Mouse (Mus musculus) neural tube, embryonic 11.5 days (tissue): ENCODE measurements around the gene Fyn. TPM values are rescaled to one million over a fixed set of nuclear protein-coding genes. Genes with fewer than 3 reads are reported as not detected.

Source experiments
- ATAC-seq: fragments of 200-750 bp; cut with Nextera tagmentation; 2 replicates; pipeline ENCODE4 v1.8.0; 2017; ENCODE audit warnings: moderate number of reproducible peaks, mild to moderate bottlenecking, moderate TSS enrichment, moderate library complexity; ENCODE audit not compliant: insufficient read depth, low FRiP score, low TSS enrichment
- DNase-seq: peaks from one replicate; pipeline ENCODE4 v3.0.0-alpha.2; 2015; ENCODE audit warnings: low spot score
- H3K27ac ChIP-seq: fragments of 300-500 bp; sonication (generic); 2 replicates; pipeline ENCODE4 v1.5.1; 2014; ENCODE audit warnings: low read depth, mild to moderate bottlenecking, low read length
- H3K27me3 ChIP-seq: fragments of 300-500 bp; sonication (generic); 2 replicates; pipeline ENCODE4 v1.6.1; 2014; ENCODE audit warnings: mild to moderate bottlenecking, low read length, mixed read lengths; ENCODE audit not compliant: control insufficient read depth, insufficient read depth
- H3K36me3 ChIP-seq: fragments of 300-500 bp; sonication (generic); 2 replicates; pipeline ENCODE4 v1.6.1; 2014; ENCODE audit warnings: mild to moderate bottlenecking, low read length, moderate library complexity, mixed read lengths; ENCODE audit not compliant: control insufficient read depth, insufficient read depth
- H3K4me1 ChIP-seq: fragments of 300-500 bp; sonication (generic); 2 replicates; pipeline ENCODE4 v1.6.1; 2014; ENCODE audit warnings: low read length, mixed read lengths; ENCODE audit not compliant: control insufficient read depth, insufficient read depth
- H3K4me2 ChIP-seq: fragments of 300-500 bp; sonication (generic); 2 replicates; pipeline ENCODE4 v1.6.1; 2014; ENCODE audit warnings: low read depth, mild to moderate bottlenecking, moderate library complexity
- H3K4me3 ChIP-seq: fragments of 300-500 bp; sonication (generic); 2 replicates; pipeline ENCODE4 v1.5.1; 2014; ENCODE audit warnings: low read depth, low read length
- H3K9ac ChIP-seq: fragments of 300-500 bp; sonication (generic); 2 replicates; pipeline ENCODE4 v1.6.1; 2014; ENCODE audit warnings: mild to moderate bottlenecking, low read length
- H3K9me3 ChIP-seq: fragments of 300-500 bp; sonication (generic); 2 replicates; pipeline ENCODE4 v1.6.1; 2016; ENCODE audit warnings: low read length; ENCODE audit not compliant: control insufficient read depth
- WGBS: fragments of 180-500 bp; shearing (Covaris S2); extraction: QIAGEN DNeasy Blood & Tissue Kit; methylation state at CpG from one replicate; pipeline ENCODE4 v1.1.7; 2014; 5-methylcytosine and 5-hydroxymethylcytosine counted together
- polyA plus RNA-seq: library from polyadenylated mRNA; unstranded; fragments of >200 nt; fragmentation: Nextera tagmentation; extraction: Ambion mirVana; gene quantifications from 2 replicates; pipeline ENCODE4 v1.2.1, GENCODE M21; 2014

Gene Fyn
- polyA plus RNA-seq, 1 experiment from 2014 or later, result 66.0 TPM

GRCm38 (mm10) chr10:39460621-39461020, 92.0 kb downstream of the Fyn start:
- no peak overlapping the region for H3K4me3 ChIP-seq
- WGBS, result 84% methylated on average over 2 of the region's 2 CpGs
- H3K27me3 ChIP-seq, result no peaks in the 10 kb centered on the region
- H3K9ac ChIP-seq, result no peak overlapping the region
- ATAC-seq (no peak), DNase-seq (no peak)
- no peak overlapping the region for H3K4me2 ChIP-seq
- H3K9me3 ChIP-seq, result no peaks in the 10 kb centered on the region
- H3K36me3 ChIP-seq, result no peaks in the 10 kb centered on the region; the same call in 1 of the 2 replicates
- H3K4me1 ChIP-seq, result peaks cover 12% of the 10 kb centered on the region
- no peak overlapping the region for H3K27ac ChIP-seq

- Histone ChIP-seq H3K27ac (no peak overlapping the region), H3K36me3 (no peaks in the 10 kb centered on the region), H3K4me3 (no peak overlapping the region), H3K9ac (no peak overlapping the region), H3K9me3 (no peaks in the 10 kb centered on the region), H3K4me2 (no peak overlapping the region), H3K27me3 (no peaks in the 10 kb centered on the region), H3K4me1 (peaks cover 12% of the 10 kb centered on the region)
- 21% methylated on average over 5 of the region's 5 CpGs for WGBS
- no peak for ATAC-seq
- no peak for DNase-seq
These were observed 93.3 kb downstream of the Fyn start for GRCm38 (mm10) chr10:39461909-39462308.

- Histone ChIP-seq H3K9ac (no peak overlapping the region), H3K4me1 (peaks cover 11% of the 10 kb centered on the region), H3K4me3 (no peak overlapping the region), H3K36me3 (peaks cover 2% of the 10 kb centered on the region; the same call in 1 of the 2 replicates), H3K27me3 (no peaks in the 10 kb centered on the region), H3K9me3 (no peaks in the 10 kb centered on the region), H3K27ac (no peak overlapping the region), H3K4me2 (no peak overlapping the region)
- ATAC-seq, result no peak
- 63% methylated on average over 8 of the region's 8 CpGs for whole genome bisulfite sequencing
- DNase-seq, result no peak
These were observed 94.1 kb downstream of the Fyn start for GRCm38 (mm10) chr10:39462711-39463110.

GRCm38 (mm10) chr10:39464383-39464782, 95.7 kb downstream of the Fyn start:
- no peak overlapping the region for H3K27ac ChIP-seq
- H3K4me2 ChIP-seq, result no peak overlapping the region
- H3K4me1 ChIP-seq, result no peaks in the 10 kb centered on the region; the same call in 1 of the 2 replicates
- no peak overlapping the region for H3K4me3 ChIP-seq
- peaks cover 2% of the 10 kb centered on the region; the same call in 1 of the 2 replicates for H3K36me3 ChIP-seq
- H3K9ac ChIP-seq, result no peak overlapping the region
- no peak for DNase-seq
- 93% methylated on average over 5 of the region's 5 CpGs for WGBS
- ATAC-seq, result no peak
- no peaks in the 10 kb centered on the region for H3K27me3 ChIP-seq
- no peaks in the 10 kb centered on the region for H3K9me3 ChIP-seq

GRCm38 (mm10) chr10:39467317-39467716, 98.7 kb downstream of the Fyn start:
- Histone ChIP-seq H3K27me3 (no peaks in the 10 kb centered on the region), H3K4me2 (no peak overlapping the region), H3K9ac (no peak overlapping the region), H3K27ac (no peak overlapping the region), H3K4me1 (peaks cover 4% of the 10 kb centered on the region; the same call in 1 of the 2 replicates), H3K36me3 (peaks cover 2% of the 10 kb centered on the region; the same call in 1 of the 2 replicates), H3K4me3 (no peak overlapping the region), H3K9me3 (no peaks in the 10 kb centered on the region)
- DNase-seq, result no peak
- WGBS, result 86% methylated on average over 6 of the region's 6 CpGs
- no peak for ATAC-seq

- Histone ChIP-seq H3K4me3 (no peak overlapping the region), H3K4me1 (peaks cover 4% of the 10 kb centered on the region; the same call in 1 of the 2 replicates), H3K9me3 (no peaks in the 10 kb centered on the region), H3K27ac (no peak overlapping the region), H3K36me3 (peaks cover 2% of the 10 kb centered on the region; the same call in 1 of the 2 replicates), H3K9ac (no peak overlapping the region), H3K4me2 (no peak overlapping the region), H3K27me3 (no peaks in the 10 kb centered on the region)
- DNase-seq, result no peak
- 91% methylated on average over 7 of the region's 7 CpGs for WGBS
- ATAC-seq, result no peak
These were observed 99.2 kb downstream of the Fyn start for GRCm38 (mm10) chr10:39467821-39468220.

GRCm38 (mm10) chr10:39468576-39468975, 99.9 kb downstream of the Fyn start:
- H3K4me2 ChIP-seq, result no peak overlapping the region
- DNase-seq, result no peak
- 92% methylated on average over 3 of the region's 3 CpGs for WGBS
- no peak overlapping the region for H3K4me3 ChIP-seq
- H3K27ac ChIP-seq, result no peak overlapping the region
- peaks cover 4% of the 10 kb centered on the region; the same call in 1 of the 2 replicates for H3K4me1 ChIP-seq
- ATAC-seq, result no peak
- no peak overlapping the region for H3K9ac ChIP-seq
- H3K36me3 ChIP-seq, result peaks cover 2% of the 10 kb centered on the region; the same call in 1 of the 2 replicates
- H3K9me3 ChIP-seq, result no peaks in the 10 kb centered on the region
- no peaks in the 10 kb centered on the region for H3K27me3 ChIP-seq

GRCm38 (mm10) chr10:39469341-39469740, 100.7 kb downstream of the Fyn start:
- no peak overlapping the region for H3K4me2 ChIP-seq
- DNase-seq, result no peak
- H3K4me1 ChIP-seq, result peaks cover 4% of the 10 kb centered on the region; the same call in 1 of the 2 replicates
- ATAC-seq, result no peak
- 86% methylated on average over 7 of the region's 7 CpGs for WGBS
- H3K4me3 ChIP-seq, result no peak overlapping the region
- peaks cover 2% of the 10 kb centered on the region; the same call in 1 of the 2 replicates for H3K36me3 ChIP-seq
- no peaks in the 10 kb centered on the region for H3K9me3 ChIP-seq
- no peak overlapping the region for H3K27ac ChIP-seq
- no peak overlapping the region for H3K9ac ChIP-seq
- no peaks in the 10 kb centered on the region for H3K27me3 ChIP-seq

- peaks cover 2% of the 10 kb centered on the region; the same call in 1 of the 2 replicates for H3K36me3 ChIP-seq
- no peak overlapping the region for H3K9ac ChIP-seq
- peaks cover 4% of the 10 kb centered on the region; the same call in 1 of the 2 replicates for H3K4me1 ChIP-seq
- ATAC-seq (no peak), DNase-seq (no peak)
- H3K27me3 ChIP-seq, result no peaks in the 10 kb centered on the region
- no peak overlapping the region for H3K4me3 ChIP-seq
- no peak overlapping the region for H3K4me2 ChIP-seq
- H3K9me3 ChIP-seq, result no peaks in the 10 kb centered on the region
- WGBS, result 85% methylated on average over 7 of the region's 7 CpGs
- no peak overlapping the region for H3K27ac ChIP-seq
These were observed 101.7 kb downstream of the Fyn start for GRCm38 (mm10) chr10:39470321-39470720.
